Mouse (Mus musculus) midbrain, embryonic 10.5 days (tissue): ENCODE measurements around the gene Fam234a. TPM values are rescaled to one million over a fixed set of nuclear protein-coding genes. Genes with fewer than 3 reads are reported as not detected.
"Not testable (repeated sequence)": the region's sequence is repeated elsewhere in the genome, so short reads cannot be mapped to it uniquely, and the experiment has no call there.

Experiments
- DNase-seq: peaks from one replicate; pipeline ENCODE4 v3.0.0-alpha.2; 2017; ENCODE audit warnings: low spot score
- H3K27ac ChIP-seq: fragments of 300-500 bp; sonication (generic); replicated peaks from 2 replicates; pipeline ENCODE4 v1.5.1; 2016; ENCODE audit warnings: mild to moderate bottlenecking
- H3K27me3 ChIP-seq: fragments of 300-500 bp; sonication (generic); 2 replicates; pipeline ENCODE4 v1.6.1; 2016; ENCODE audit warnings: low read depth, mild to moderate bottlenecking; ENCODE audit not compliant: poor library complexity, severe bottlenecking
- H3K36me3 ChIP-seq: fragments of 300-500 bp; sonication (generic); 2 replicates; pipeline ENCODE4 v1.6.1; 2016; ENCODE audit warnings: mild to moderate bottlenecking, moderate library complexity
- H3K4me1 ChIP-seq: fragments of 300-500 bp; sonication (generic); 2 replicates; pipeline ENCODE4 v1.6.1; 2016
- H3K4me3 ChIP-seq: fragments of 300-500 bp; sonication (generic); 2 replicates; pipeline ENCODE4 v1.5.1; 2016; ENCODE audit warnings: mild to moderate bottlenecking, moderate library complexity
- H3K9me3 ChIP-seq: fragments of 300-500 bp; sonication (generic); replicated peaks from 2 replicates; pipeline ENCODE4 v1.6.1; 2016; ENCODE audit warnings: mild to moderate bottlenecking
- WGBS: fragments of 180-500 bp; shearing (Covaris S2); methylation state at CpG from one replicate; pipeline ENCODE4 v1.1.7; 2016; 5-methylcytosine and 5-hydroxymethylcytosine counted together
- polyA plus RNA-seq: library from polyadenylated mRNA; unstranded; fragments of >200 nt; fragmentation: Nextera tagmentation; extraction: Ambion mirVana; gene quantifications from 2 replicates; pipeline ENCODE4 v1.2.1, GENCODE M21; 2016

The Fam234a gene
- polyA plus RNA-seq, 1 experiment from 2014 or later = 27.6 TPM

GRCm38 (mm10) chr17:26192481-26193190 lies 51.4 kb downstream of the Fam234a start:
- Histone ChIP-seq H3K27ac (no peak overlapping the region), H3K4me1 (no peaks in the 10 kb centered on the region), H3K4me3 (no peak overlapping the region), H3K27me3 (no peaks in the 10 kb centered on the region), H3K9me3 (no peaks in the 10 kb centered on the region), H3K36me3 (peaks cover 100% of the 10 kb centered on the region)
- no peak for DNase-seq
- WGBS = 97% methylated on average over 15 of the region's 15 CpGs

GRCm38 (mm10) chr17:26191486-26191885 lies 52.6 kb downstream of the Fam234a start:
- H3K36me3 ChIP-seq = peaks cover 100% of the 10 kb centered on the region
- H3K4me3 ChIP-seq, DNase-seq, H3K9me3 ChIP-seq, H3K4me1 ChIP-seq, H3K27ac ChIP-seq, H3K27me3 ChIP-seq: not testable (repeated sequence)
- 93% methylated on average over 7 of the region's 7 CpGs for WGBS

- no peak overlapping the region for H3K27ac ChIP-seq
- no peaks in the 10 kb centered on the region for H3K9me3 ChIP-seq
- H3K27me3 ChIP-seq = no peaks in the 10 kb centered on the region
- 94% methylated on average over 11 of the region's 11 CpGs for WGBS
- H3K4me1 ChIP-seq = no peaks in the 10 kb centered on the region
- no peak for DNase-seq
- H3K36me3 ChIP-seq = peaks cover 99% of the 10 kb centered on the region
- H3K4me3 ChIP-seq = no peak overlapping the region
Observed at GRCm38 (mm10) chr17:26188091-26188805, 55.8 kb downstream of the Fam234a start.

- no peaks in the 10 kb centered on the region for H3K4me1 ChIP-seq
- H3K4me3 ChIP-seq = no peak overlapping the region
- H3K27me3 ChIP-seq = no peaks in the 10 kb centered on the region
- no peak for DNase-seq
- H3K9me3 ChIP-seq = no peaks in the 10 kb centered on the region
- peaks cover 99% of the 10 kb centered on the region for H3K36me3 ChIP-seq
- WGBS = 99% methylated on average over 5 of the region's 5 CpGs
- H3K27ac ChIP-seq = no peak overlapping the region
Observed at GRCm38 (mm10) chr17:26187592-26187991, 56.5 kb downstream of the Fam234a start.

- no peak for DNase-seq
- Histone ChIP-seq H3K4me3 (no peak overlapping the region), H3K27ac (no peak overlapping the region), H3K4me1 (no peaks in the 10 kb centered on the region), H3K36me3 (peaks cover 84% of the 10 kb centered on the region), H3K9me3 (no peaks in the 10 kb centered on the region), H3K27me3 (no peaks in the 10 kb centered on the region)
- 97% methylated on average over 3 of the region's 3 CpGs for whole genome bisulfite sequencing
Observed at GRCm38 (mm10) chr17:26181179-26181578, 62.9 kb downstream of the Fam234a start.

- Histone ChIP-seq H3K4me1 (no peaks in the 10 kb centered on the region), H3K27me3 (no peaks in the 10 kb centered on the region), H3K36me3 (peaks cover 84% of the 10 kb centered on the region), H3K27ac (no peak overlapping the region), H3K4me3 (no peak overlapping the region), H3K9me3 (no peaks in the 10 kb centered on the region)
- no peak for DNase-seq
Observed at GRCm38 (mm10) chr17:26178611-26179010, 65.4 kb downstream of the Fam234a start.

GRCm38 (mm10) chr17:26175248-26175647 lies 68.8 kb downstream of the Fam234a start:
- not testable (repeated sequence) for H3K27ac ChIP-seq, H3K27me3 ChIP-seq, H3K9me3 ChIP-seq, H3K4me1 ChIP-seq, H3K4me3 ChIP-seq, DNase-seq
- 89% methylated on average over 2 of the region's 2 CpGs for WGBS
- peaks cover 68% of the 10 kb centered on the region for H3K36me3 ChIP-seq

GRCm38 (mm10) chr17:26168039-26168438 lies 76.0 kb downstream of the Fam234a start:
- Histone ChIP-seq H3K4me1 (no peaks in the 10 kb centered on the region), H3K9me3 (no peaks in the 10 kb centered on the region), H3K27ac (no peak overlapping the region), H3K27me3 (no peaks in the 10 kb centered on the region), H3K4me3 (no peak overlapping the region), H3K36me3 (peaks cover 47% of the 10 kb centered on the region)
- no peak for DNase-seq
- 95% methylated on average over 2 of the region's 2 CpGs for WGBS

- no peak overlapping the region for H3K4me3 ChIP-seq
- no peak for DNase-seq
- H3K9me3 ChIP-seq = no peaks in the 10 kb centered on the region
- no peak overlapping the region for H3K27ac ChIP-seq
- no peaks in the 10 kb centered on the region for H3K27me3 ChIP-seq
- no peaks in the 10 kb centered on the region for H3K4me1 ChIP-seq
- 98% methylated on average over 1 of the region's 1 CpGs for WGBS
- peaks cover 39% of the 10 kb centered on the region for H3K36me3 ChIP-seq
Observed at GRCm38 (mm10) chr17:26162736-26163135, 81.3 kb downstream of the Fam234a start.

Other genes starting within 250 kb of the Fam234a start
- gene Rab11fip3, start 174.7 kb downstream of the Fam234a start, polyA plus RNA-seq = 20.6 and 26.9 TPM in 2 replicates
- gene Decr2, start 153.9 kb downstream of the Fam234a start, polyA plus RNA-seq = 27.8 and 28.2 TPM in 2 replicates
- gene Nme4, start 148.6 kb downstream of the Fam234a start, polyA plus RNA-seq = 87.4 and 106 TPM in 2 replicates
- gene Tmem8, start 130.9 kb downstream of the Fam234a start, polyA plus RNA-seq = 1.6 and 2.0 TPM in 2 replicates
- 301 and 332 TPM in 2 replicates for gene Mrpl28, start 120.7 kb downstream of the Fam234a start, polyA plus RNA-seq
- gene Axin1, start 105.6 kb downstream of the Fam234a start, polyA plus RNA-seq = 9.9 and 10.0 TPM in 2 replicates
- gene Pdia2, start 45.2 kb downstream of the Fam234a start, polyA plus RNA-seq = 0.47 and 0.81 TPM in 2 replicates
- gene Rgs11, start 41.3 kb downstream of the Fam234a start, polyA plus RNA-seq = 0.67 and 0.72 TPM in 2 replicates
- 5.5 and 5.8 TPM in 2 replicates for gene Arhgdig, start 36.5 kb downstream of the Fam234a start, polyA plus RNA-seq
- 130 and 131 TPM in 2 replicates for gene Luc7l, start 8.7 kb upstream of the Fam234a start, polyA plus RNA-seq
- gene Neurl1b, start 170.6 kb upstream of the Fam234a start, polyA plus RNA-seq = 0.16 and 0.19 TPM in 2 replicates